Mouse (Mus musculus): ENCODE measurements around the gene Vps41. TPM values are rescaled to one million over a fixed set of nuclear protein-coding genes. Genes with fewer than 3 reads are reported as not detected.

Gene Vps41
- total and polyA plus RNA-seq, 3 experiments: 2.4 to 106 (median 93.7) TPM

GRCm38 (mm10) chr13:18914774-18915173 lies 197.7 kb downstream of the Vps41 start:
- H3K36me3 ChIP-seq (replicated peaks): no peaks in the 10 kb centered on the region
- no peaks in the 10 kb centered on the region for H3K4me1 ChIP-seq (ENCODE audit: insufficient read depth, low read depth, low read length)
- TF ChIP-seq GATA2 (IDR thresholded peaks at IDR 0.05; ENCODE audit: borderline replicate concordance, low read depth, low read length) (no peak), CTCF (IDR thresholded peaks at IDR 0.05; ENCODE audit: low read depth, low read length) (no peak), GATA1 (IDR thresholded peaks at IDR 0.05; ENCODE audit: borderline replicate concordance, low read length) (no peak), POLR2AphosphoS5 (IDR thresholded peaks at IDR 0.05; ENCODE audit: insufficient replicate concordance, low read depth, low read length) (no peak), TAL1 (conservative IDR thresholded peaks at IDR 0.05; ENCODE audit: low read depth, low read length) (no peak)
- H3K27me3 ChIP-seq (ENCODE audit: insufficient read depth, low read length): peaks cover 5% of the 10 kb centered on the region
- no peak overlapping the region for H3K4me3 ChIP-seq (ENCODE audit: low read depth, low read length)
- ATAC-seq (ENCODE audit: extremely low read depth, insufficient number of reproducible peaks, low FRiP score, poor library complexity, severe bottlenecking) (no peak), DNase-seq (ENCODE audit: low spot score) (no peak)
- H3K9me3 ChIP-seq (replicated peaks): no peaks in the 10 kb centered on the region

Other genes with a start within 250 kb of the Vps41 start
- gene Amph, start 230.9 kb downstream of the Vps41 start, total RNA-seq (2014; fragmentation: Nextera tagmentation): 0.92 and 1.1 TPM in 2 replicates
- gene Amph, start 230.9 kb downstream of the Vps41 start, total RNA-seq (2017): 2.1 and 2.4 TPM in 2 replicates
- 0.08 and 0.10 TPM in 2 replicates for gene Amph, start 230.9 kb downstream of the Vps41 start, polyA plus RNA-seq (2012)